Mouse (Mus musculus): Measurements from ENCODE around the gene Aoc1.
"Not testable (repeated sequence)": the region's sequence is repeated elsewhere in the genome, so short reads cannot be mapped to it uniquely, and the experiment has no call there.

The Aoc1 gene

DNA sequence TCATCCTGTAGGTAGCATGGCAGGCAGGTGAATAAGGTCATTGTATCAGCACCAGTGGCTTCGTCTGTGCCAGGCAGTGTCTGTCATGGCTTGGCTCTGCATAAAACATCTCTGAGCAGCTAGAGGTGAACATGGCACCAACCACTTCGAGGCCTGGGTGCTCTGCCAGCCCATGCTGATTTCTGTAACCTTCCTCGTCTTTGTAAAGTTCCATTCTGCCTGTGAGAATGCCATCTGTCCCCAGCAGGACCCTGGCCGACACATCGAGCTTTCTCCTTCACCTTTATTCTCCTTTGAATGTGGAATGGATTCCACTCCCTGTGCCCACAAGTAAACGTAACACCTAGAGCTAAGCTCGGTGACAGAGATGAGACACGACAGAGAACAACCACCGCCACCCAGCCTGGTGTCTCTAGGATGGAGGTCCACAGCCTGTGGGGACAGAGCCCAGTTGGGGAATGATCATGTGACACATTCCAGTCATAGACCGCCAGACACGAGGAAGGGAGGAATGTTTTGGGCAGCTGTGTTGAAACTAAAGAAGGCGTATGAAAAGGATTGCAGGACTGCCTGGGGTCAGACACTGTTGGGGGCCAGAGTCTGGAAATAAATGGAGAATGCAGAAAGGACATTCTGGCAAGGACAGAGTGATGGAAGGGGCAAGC, 10.9 kb upstream of the Aoc1 start:
- no peak for DNase-seq (ENCODE audit: low read depth, low spot score)

DNA sequence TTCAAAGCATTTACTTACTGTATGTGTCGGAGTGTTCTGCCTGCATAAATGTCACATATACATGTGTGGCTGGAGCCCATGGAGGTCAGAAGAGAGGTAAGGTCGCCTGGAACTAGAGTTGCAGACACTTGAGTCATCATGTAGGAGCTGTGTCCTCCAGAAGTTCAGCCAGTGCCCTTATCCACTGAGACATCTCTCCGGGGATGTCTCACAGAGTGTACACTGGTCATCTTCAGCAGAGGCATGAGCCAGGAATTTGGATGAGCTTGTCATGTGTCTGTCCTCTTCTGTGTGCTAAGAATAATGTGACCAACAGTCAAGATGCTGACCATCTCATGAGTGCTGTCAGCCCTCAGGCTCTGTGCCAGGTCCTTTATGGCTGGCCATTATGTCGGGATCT, 9.9 kb upstream of the Aoc1 start:
- DNase-seq (ENCODE audit: low read depth, low spot score): no peak

DNA sequence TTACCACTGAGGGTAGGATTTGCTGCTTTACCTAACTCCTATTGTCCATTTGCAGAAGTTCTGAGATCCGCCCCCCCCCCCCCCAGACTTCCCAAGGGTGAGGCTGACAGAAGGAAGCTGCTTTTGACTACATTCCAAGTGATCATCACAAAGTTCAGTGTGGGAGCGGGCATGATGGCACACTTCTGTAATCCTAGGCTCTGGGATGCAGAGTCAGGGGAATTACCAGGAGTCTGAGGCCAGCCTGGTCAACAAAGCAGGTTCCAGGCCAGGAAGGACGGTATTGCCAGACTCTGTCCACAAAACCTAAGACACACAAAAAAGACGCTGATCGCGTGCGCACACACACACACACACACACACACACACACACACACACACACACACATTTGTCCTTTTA, 9.2 kb upstream of the Aoc1 start:
- no peak for DNase-seq (ENCODE audit: low read depth, low spot score)

DNA sequence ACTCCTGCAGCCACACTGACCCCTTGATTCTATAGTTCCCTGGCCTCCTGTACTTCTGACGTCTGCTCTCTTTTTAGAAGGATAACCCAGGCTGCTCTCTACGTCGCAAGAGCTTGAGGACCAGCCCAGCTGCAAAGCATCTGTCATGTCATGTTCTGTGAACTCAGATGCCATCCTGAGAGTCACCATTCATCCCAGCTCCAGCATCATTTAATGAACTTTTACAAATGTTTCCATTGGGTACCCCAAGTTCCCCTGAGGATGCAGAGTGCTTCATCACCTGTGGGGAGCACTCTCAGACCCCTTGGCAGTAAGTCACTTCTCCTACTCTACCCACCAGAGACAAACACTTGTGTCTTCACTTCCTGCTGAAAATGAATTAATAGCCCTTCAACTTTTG, 8.5 kb upstream of the Aoc1 start:
- DNase-seq (ENCODE audit: low read depth, low spot score): no peak

DNA sequence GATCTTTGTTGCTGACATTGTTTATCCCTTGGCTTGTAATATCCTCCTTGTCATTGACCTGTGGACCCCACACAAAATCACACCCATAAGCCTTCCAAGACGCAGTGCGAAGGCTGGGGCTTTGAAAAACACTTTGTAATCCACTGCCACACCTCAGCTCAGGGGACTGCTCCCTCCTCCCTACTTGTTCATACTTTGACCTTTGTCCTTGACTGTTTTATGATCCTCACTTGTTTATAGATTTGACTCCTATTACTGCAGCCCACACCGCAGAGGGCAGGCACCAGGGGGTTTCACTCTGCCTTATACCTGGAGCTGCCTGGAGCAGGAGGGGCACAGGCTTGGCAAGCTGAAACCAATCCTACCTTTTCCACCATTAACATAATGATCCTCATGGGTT, 8.0 kb upstream of the Aoc1 start:
- no peak for DNase-seq (ENCODE audit: low read depth, low spot score)

DNA sequence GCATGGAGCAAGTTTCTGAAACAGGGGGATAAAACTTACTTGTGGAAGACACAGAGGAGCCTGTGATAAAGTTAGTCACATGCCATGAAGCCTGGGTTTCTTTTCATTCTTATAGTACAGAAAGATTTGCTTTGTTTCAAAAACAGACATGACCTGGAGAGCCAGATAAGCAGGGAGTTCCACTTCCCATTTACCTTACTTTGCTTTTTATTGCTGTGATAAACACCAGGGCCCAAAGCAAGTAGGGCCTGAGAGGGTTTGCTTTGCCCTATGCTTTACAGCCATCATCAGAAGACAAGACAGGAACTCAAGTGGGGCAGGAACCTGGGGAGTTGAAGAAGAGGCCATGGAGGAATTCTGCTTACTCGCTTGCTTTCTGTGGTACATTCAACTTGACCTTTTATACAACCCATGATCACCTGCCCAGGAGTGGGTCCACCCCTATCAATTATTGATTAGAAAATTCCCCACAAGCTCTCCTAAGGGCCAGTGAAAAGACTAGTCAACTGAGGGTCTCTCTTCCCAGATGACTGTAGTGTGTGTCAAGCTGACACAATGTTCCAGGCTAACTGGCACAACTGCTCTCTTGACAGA, 7.4 kb upstream of the Aoc1 start:
- DNase-seq (ENCODE audit: low read depth, low spot score): no peak

DNA sequence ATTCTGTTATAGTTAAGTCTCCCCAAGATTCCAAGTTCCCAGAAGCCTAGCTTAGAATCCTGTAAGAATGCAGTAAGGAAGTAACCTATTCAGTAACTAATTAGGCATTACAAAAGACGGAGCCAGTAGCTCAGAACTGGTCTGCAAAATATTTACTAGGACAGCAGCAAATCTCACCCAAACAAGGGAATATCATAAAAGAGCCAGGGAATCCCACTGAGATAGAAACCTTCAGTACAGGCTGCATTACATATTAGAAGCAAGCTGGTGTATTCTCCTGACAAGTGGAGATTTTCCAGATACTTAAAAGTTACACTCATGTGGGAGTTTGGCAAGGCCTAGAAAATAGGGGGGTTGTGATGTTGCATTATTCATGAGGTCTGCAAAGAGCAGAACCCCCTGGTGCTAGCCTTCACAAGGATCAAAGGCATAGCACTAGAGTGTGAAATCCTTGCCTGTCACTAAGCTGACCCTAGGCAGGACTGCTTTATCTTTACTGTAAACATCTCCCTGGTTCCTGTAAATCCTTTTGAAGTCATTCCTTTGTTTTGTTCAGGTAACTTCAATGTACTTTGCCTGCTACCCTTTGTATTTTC, 6.2 kb upstream of the Aoc1 start:
- DNase-seq (ENCODE audit: low read depth, low spot score): not testable (repeated sequence)

DNA sequence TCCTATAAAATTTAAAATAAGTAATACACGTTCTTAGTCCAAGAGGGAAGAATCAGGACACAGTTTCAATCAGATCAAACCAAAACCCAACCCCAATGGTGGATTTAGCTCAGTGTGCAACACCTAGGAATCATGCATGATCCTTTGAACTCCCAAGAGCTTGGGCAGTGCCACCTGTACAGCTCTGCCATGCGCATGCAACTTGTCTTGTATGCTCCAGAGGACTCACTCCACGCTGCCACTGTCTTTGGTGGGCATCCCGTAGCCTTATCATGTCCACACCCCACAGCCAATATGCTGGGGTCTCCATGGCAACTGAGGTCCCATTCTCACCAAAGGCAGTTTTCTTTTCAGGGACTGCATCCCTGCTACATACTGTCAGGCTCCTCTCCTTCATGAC, 5.5 kb upstream of the Aoc1 start:
- no peak for DNase-seq (ENCODE audit: low read depth, low spot score)

DNA sequence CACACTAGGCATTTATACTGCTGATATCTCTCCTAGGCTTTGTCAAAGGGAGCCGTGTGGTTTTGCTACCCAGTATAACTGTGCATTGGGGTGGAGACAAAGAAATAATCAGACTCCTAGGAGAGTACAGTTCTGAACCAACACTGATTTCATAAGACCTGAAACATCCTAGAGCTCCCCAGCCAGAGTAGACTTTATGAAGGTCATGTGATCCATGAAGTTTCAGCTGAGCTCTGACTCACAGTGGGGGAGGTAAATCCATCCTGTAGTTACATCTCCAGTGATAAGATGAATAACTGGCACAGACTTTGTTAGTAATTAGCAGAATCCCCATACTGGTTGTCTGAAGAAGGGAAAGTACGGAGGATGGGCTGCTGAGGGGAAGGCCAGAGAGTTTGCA, 2.9 kb upstream of the Aoc1 start:
- no peak for DNase-seq (ENCODE audit: low read depth, low spot score)

DNA sequence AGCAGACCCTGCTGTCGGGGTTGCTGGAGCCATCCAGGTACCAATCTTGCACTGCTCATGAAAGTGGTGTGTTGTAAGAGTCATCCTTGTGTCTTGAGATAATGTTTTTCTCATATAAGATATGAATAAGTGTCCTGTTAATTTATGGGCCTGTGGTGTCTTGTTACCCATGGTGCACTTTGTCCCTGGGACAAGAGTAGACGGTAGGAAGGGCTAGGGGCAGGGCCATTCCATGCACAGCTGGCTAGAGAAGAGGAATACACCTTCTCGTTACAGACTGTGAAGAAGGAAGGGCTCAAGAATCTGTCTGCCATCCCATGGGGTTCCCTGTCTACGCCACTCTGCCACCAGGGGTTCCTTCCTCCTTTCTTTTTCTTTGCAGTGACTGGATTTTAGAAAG, 1.9 kb downstream of the Aoc1 start:
- no peak for DNase-seq (ENCODE audit: low read depth, low spot score)

DNA sequence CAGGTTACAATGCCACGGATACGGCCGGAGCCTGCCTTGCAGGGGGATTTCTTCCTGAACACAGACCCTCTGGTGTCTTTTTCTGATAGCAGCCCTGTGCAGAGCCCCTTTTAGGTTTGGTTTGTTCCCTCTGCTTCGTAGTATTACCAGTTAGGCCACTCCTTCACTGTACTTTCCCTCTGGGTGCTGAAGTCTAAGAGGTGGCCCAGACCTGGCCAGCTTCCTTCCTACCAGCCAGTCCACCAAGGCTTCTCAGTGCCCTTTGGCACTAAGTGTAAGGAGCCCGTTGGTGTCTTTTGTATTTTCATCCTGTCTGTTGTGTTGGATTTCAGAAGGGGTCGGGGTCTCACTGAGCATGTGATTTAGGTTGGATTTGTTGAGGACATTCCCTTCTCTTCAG, 2.8 kb downstream of the Aoc1 start:
- DNase-seq (ENCODE audit: low read depth, low spot score): no peak

DNA sequence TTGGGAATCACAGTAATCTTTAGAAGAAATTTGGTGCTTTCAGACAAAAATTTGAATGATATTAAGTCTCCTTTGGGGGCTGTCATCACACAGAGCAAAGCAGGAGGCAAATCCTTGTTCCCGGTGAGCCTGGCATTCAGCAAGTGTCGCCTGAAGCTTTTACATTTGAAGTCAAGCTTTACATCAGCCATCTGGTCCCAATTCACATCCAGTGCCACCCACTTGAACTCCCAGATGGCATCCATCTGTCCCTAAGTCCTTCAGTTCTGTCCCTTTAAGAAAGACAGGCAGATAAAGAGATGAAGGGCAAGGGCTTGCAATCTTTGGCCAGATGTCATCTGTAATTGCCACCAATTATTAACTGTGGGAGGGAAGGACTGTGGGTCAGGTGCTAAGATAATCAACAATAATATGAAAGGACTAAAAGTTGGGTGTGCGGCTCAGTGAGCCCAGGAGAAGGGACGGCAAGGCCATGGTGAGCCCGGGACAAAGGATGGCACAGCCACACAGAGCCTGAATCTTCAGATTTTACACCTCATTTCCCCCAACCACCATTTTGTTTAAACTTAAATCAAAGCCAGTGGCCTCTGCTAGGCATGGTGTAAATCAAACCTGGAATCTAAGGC, 3.9 kb downstream of the Aoc1 start:
- DNase-seq (ENCODE audit: low read depth, low spot score): no peak

DNA sequence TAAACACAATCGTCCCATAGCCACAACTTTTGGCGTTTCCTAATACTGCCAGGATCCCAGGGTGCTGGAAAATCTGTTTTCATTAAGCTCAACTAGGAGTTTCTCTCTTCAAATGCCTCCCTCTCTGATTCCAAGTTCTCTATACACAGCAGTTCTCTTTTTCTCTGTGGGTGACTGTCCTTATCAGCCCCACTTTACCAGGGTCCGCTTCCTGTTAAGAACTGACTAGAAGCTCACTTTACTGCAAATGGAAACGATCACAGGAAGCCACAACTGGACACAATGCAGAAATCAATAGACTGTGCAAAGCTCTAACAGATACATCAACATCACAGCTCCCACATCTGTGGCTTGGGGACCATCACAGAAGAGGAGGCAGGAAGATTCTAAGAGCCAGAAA, 21.5 kb downstream of the Aoc1 start:
- DNase-seq (ENCODE audit: low read depth, low spot score): no peak

DNA sequence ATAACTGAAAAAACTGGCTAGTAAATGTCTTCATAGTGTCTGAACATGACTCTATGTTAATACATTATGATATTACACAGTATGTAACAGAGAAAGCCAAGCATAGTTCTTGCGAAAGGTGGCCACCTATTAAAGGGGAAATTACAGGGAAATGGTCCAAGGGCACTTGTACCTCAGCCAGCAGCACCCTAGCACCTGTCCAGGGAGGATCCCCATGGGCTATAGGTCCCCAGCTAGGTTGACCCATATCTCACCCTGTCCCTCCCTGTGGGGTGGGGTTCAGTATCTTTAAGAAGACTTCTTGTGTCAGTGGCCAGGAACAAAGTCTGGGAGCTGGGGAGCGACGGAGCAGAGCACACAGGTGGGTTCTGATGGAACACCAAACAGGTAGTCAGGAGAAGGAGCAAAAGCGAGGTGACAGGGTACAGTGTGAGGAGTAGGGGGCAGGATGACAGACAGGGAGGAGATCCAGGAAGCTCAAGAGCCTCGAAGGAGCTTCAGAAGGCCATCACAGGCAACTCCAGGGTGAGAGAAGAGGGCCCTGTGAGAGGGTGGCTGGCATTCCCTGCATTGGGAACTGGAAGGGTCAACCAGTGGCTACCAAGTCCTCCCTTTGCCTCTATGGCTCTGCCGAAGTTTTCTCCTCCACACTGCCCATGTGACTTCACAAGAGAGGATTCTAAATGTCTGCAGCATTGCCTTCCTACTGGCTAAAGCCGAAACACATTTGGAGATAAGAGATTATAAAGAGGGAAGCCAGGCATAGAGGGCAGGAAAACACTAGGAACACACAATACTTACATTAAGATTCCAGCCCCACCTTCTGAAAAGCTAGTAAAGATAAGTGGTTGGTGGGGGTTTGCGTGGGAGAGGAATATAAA, 22.5 kb downstream of the Aoc1 start:
- DNase-seq (ENCODE audit: low read depth, low spot score): no peak

DNA sequence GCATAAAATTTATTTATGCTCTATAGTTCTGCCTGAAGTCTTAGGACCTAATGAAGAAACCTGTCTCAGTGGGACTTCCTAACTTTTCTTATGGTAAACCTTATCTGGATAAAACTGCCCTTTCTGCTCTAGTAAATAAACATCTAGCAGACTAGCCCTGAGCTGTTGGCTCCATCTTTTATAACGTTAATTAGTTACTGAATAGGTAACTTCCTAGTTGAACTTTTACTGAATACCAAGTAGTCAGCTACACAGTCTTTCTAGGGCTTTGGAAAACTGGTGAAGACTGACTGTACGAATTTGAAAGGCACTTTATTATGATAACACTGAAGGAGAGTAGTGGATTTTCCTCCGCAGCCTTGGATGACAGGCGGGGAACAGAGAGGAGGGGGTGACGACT, 23.2 kb downstream of the Aoc1 start:
- DNase-seq (ENCODE audit: low read depth, low spot score): no peak

DNA sequence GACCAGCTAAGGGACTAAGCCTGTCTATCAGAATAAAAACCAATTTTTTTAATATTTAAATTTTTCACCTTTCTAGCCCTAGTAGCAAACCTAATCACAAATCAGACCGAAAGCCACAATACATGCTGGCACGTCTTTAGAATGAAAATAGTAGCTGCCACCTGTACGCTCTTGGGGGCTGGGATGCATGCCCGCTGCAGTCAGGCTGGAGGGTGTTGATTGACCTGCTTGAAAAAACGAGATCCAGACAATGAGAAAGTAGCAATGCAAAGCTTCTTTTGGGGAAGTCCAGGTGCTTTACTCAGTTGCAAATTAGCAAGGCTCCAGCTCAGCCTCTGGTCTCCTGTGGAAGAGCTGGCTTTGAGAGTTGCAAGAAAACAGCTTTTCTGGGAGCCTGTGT, 24.3 kb downstream of the Aoc1 start:
- DNase-seq (ENCODE audit: low read depth, low spot score): no peak

DNA sequence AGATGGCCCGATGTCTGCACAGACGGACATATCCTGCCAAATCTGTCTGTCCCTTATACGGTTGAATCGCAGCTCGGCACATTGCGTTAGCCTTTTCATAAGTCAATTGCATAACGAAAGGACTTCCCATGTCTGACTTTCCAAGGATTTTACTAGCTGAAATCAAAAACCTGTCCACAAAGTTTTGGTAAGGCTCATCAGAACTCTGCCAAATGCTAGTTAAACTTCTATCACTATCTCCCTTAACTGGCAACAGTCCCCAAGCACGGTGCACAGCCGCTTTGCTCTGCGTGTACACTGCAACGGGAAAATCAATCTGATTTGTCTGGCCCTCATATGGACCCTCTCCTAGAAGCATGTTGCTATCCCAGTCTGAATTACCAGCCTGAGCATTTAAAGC, 28.6 kb downstream of the Aoc1 start:
- not testable (repeated sequence) for DNase-seq (ENCODE audit: low read depth, low spot score)

DNA sequence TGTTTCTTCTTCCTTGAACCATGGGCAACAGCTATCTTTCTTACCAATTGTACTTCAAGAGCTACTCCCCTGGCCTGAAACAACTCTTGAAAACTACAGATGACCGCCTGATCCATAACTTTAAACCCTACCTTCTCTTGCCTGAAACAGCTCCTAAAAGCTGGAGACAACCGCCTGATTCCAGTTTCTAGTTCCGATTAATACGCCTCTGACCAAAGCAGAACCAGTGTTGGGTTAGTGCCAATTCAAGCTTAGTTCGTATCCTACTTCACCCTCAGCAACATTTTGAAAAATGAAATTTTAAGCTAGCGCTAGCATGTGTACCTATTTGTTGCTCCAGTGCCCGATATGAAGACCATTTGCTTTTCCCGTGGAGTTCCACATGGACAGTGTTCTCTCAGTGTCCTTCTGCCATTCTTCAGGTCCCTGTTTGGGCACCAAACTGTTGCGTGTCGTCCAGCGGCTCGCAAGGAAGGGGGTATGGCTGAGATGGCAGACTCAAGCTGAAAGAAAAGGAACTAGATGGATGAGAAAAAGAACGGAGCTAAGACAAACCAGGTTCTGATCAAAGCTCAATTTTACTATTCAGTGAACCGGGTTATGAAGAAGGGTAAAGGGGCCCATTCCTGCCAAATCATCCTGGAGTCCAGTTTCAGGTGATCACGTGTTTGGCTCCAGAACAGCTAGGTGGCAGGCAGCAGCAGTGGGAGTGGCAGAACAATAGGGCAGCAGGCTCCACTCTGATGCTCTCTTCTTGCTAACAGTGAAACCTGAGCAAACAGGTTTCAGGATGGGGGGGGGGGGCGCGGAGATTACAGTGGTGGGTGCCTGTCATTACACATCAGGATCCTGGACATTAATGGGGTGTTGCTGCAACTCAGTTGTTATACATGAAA, 30.1 kb downstream of the Aoc1 start:
- no peak for DNase-seq (ENCODE audit: low read depth, low spot score)

DNA sequence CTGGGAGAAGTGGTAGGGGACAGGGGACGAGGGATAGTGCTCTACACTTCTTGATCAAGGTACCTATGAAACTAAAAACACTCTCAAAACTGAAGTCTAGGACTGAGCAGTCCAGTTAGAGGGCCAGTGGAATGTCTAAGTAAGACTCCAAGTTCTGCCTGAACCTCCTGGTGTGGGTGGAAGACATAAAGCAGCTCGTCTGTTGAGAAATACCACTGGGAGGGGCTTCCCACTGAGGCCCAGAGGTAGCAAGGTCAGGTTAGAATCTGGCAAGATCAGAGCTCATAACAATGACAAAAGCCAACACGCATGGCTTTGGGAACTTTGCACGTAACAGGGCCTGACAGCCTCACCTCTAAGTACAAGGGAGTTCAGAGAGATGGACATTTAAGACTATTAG, 30.7 kb downstream of the Aoc1 start:
- DNase-seq (ENCODE audit: low read depth, low spot score): no peak

DNA sequence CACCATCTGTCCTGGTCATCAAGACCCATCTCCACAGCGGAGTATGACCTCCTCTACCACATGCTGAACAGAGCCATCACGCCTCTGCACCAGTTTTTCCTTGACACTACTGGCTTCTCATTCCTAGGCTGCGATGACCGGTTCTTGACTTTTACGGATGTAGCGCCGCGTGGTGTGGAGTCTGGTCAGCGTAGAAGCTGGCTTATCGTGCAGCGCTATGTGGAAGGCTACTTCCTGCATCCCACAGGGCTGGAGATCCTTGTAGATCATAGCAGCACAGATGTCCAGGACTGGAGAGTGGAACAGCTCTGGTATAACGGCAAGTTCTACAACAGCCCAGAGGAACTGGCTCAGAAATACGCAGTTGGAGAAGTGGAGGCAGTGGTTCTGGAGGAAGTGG, 32.9 kb downstream of the Aoc1 start:
- DNase-seq (ENCODE audit: low read depth, low spot score): no peak

DNA sequence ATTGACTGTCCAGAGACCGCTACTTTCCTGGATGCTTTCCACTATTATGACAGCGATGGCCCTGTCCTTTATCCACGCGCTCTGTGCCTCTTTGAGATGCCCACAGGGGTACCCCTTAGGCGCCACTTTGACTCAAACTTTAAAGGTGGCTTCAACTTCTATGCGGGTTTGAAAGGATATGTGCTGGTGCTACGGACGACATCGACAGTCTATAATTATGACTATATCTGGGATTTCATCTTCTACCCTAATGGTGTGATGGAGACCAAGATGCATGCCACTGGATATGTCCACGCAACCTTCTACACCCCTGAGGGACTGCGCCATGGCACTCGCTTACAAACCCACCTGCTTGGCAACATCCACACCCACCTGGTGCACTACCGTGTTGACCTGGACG, 33.7 kb downstream of the Aoc1 start:
- no peak for DNase-seq (ENCODE audit: low read depth, low spot score)
